Mouse (Mus musculus) C2C12 (cell line): Measurements from ENCODE around the gene Rab19.
"Not testable (repeated sequence)": the region's sequence is repeated elsewhere in the genome, so short reads cannot be mapped to it uniquely, and the experiment has no call there.

ENCODE experiments used
- CEBPB ChIP-seq: IDR thresholded peaks from one replicate; pipeline ENCODE4 v1.6.1; 2011; ENCODE audit warnings: low read depth, mild to moderate bottlenecking, control low read depth, moderate library complexity
- CTCF ChIP-seq: IDR thresholded peaks from one replicate; pipeline ENCODE4 v1.5.1; 2011; ENCODE audit not compliant: control insufficient read depth, insufficient read depth, insufficient read length
- MYOD1 ChIP-seq: IDR thresholded peaks from one replicate; pipeline ENCODE4 v1.6.1; 2011; ENCODE audit warnings: low read depth; ENCODE audit not compliant: control insufficient read depth, insufficient read length
- USF1 ChIP-seq: IDR thresholded peaks from one replicate; pipeline ENCODE4 v1.6.1; 2011; ENCODE audit warnings: low read depth, mild to moderate bottlenecking, control low read depth, moderate library complexity

GRCm38 (mm10) chr6:39437519-39437918 is 56.5 kb downstream of the Rab19 start:
- not testable (repeated sequence) for TF ChIP-seq MYOD1, USF1, CTCF, CEBPB
